Comparison of ENCODE assay signal across 28 mouse cellular contexts in genomic region chr2:150997618-150998017, GRCm38 (mm10). TPM values are rescaled to one million over a fixed set of nuclear protein-coding genes. Genes with fewer than 3 reads are reported as not detected.
A peak's percentile ranks its signal among the peaks of the same experiment; 100 is the strongest.
DNase-seq lines count a peak whose midpoint lies in the region; ATAC-seq lines count a peak whose summit lies in the region.
"Had no signal": no experiment of that assay in that cellular context is flagged by ENCODE, and none has a peak within 500 bp of the region (broad histone marks: within the 10 kb centered on the region; RNA-seq: fewer than 3 reads in every experiment).

No protein-coding gene starts in this region.

- no peak overlapping the region for H3K4me3 ChIP-seq in forebrain, embryonic 10.5 days
- no peak overlapping the region for H3K4me3 ChIP-seq in forebrain, embryonic 16.5 days (replicated peaks; ENCODE audit: low read length)
- no peak overlapping the region for H3K4me3 ChIP-seq in heart, embryonic 10.5 days
- H3K4me3 ChIP-seq in neural tube, embryonic 11.5 days (ENCODE audit: low read depth, low read length), result no peak overlapping the region
- no peak overlapping the region for H3K4me3 ChIP-seq in limb, embryonic 11.5 days (ENCODE audit: low read depth, low read length)
- H3K4me3 ChIP-seq: erythroblast, embryonic 14.5 days; limb, embryonic 12.5 days; liver, embryonic 12.5 days; midbrain, embryonic 12.5 days; neural tube, embryonic 15.5 days had no signal

- intact Hi-C loops in heart, postnatal 36 days (cut with DNase I), result no loop called here

- no peak overlapping the region for H3K9ac ChIP-seq in forebrain, embryonic 16.5 days (replicated peaks; ENCODE audit: low read depth, low read length)
- peak overlapping the region; percentile 18; the same call in 1 of the 2 replicates for H3K9ac ChIP-seq in neural tube, embryonic 11.5 days (ENCODE audit: low read length)
- H3K9ac ChIP-seq in limb, embryonic 11.5 days (ENCODE audit: low read length), result no peak overlapping the region
- H3K9ac ChIP-seq: hindbrain, embryonic 14.5 days; limb, embryonic 12.5 days; liver, embryonic 12.5 days; liver, postnatal 0 days; midbrain, embryonic 12.5 days; neural tube, embryonic 15.5 days had no signal

- 62% methylated on average over 5 of the region's 5 CpGs for WGBS in forebrain, embryonic 10.5 days
- 43% methylated on average over 5 of the region's 5 CpGs for WGBS in forebrain, embryonic 16.5 days
- 81% methylated on average over 5 of the region's 5 CpGs for WGBS in heart, embryonic 10.5 days
- WGBS in neural tube, embryonic 11.5 days, result 27% methylated on average over 5 of the region's 5 CpGs
- WGBS in limb, embryonic 11.5 days, result 63% methylated on average over 5 of the region's 5 CpGs

- DNase-seq in forebrain, embryonic 10.5 days (ENCODE audit: extremely low spot score, low spot score), result no peak
- DNase-seq in heart, embryonic 10.5 days (ENCODE audit: low spot score), result peak; percentile 56
- no peak for DNase-seq in heart, postnatal 36 days
- no peak for DNase-seq in neural tube, embryonic 11.5 days (ENCODE audit: low spot score)
- no peak for DNase-seq in neural tube, embryonic 10.5 days (ENCODE audit: extremely low spot score, low spot score)
- peak; percentile 19 for DNase-seq in limb, embryonic 11.5 days (ENCODE audit: low spot score)
- DNase-seq: adrenal gland, adult 2 months; adrenal gland, postnatal 36 days; cerebellum, adult 2 months; cerebellum, postnatal 14 days; gastrocnemius, postnatal 14 days; kidney, postnatal 14 days; layer of hippocampus, adult 9-11 months; liver, postnatal 0 days; lung, postnatal 36 days had no signal

- H3K4me1 ChIP-seq in forebrain, embryonic 10.5 days, result peaks cover 31% of the 10 kb centered on the region
- H3K4me1 ChIP-seq in forebrain, embryonic 16.5 days (replicated peaks; ENCODE audit: control insufficient read depth, insufficient read depth, low read length), result no peaks in the 10 kb centered on the region
- H3K4me1 ChIP-seq in heart, embryonic 10.5 days, result peaks cover 20% of the 10 kb centered on the region
- H3K4me1 ChIP-seq in neural tube, embryonic 11.5 days (ENCODE audit: control insufficient read depth, insufficient read depth, low read length), result peaks cover 21% of the 10 kb centered on the region
- H3K4me1 ChIP-seq in limb, embryonic 11.5 days (ENCODE audit: control insufficient read depth, insufficient read depth, low read length), result peaks cover 5% of the 10 kb centered on the region

- no peak overlapping the region for H3K4me2 ChIP-seq in forebrain, embryonic 16.5 days (ENCODE audit: low read length)
- no peak overlapping the region for H3K4me2 ChIP-seq in neural tube, embryonic 11.5 days (ENCODE audit: low read depth)
- H3K4me2 ChIP-seq in limb, embryonic 11.5 days (ENCODE audit: low read depth, severe bottlenecking), result no peak overlapping the region
- H3K4me2 ChIP-seq: heart, embryonic 11.5 days; hindbrain, embryonic 14.5 days; limb, embryonic 12.5 days; liver, embryonic 12.5 days; midbrain, embryonic 12.5 days; neural tube, embryonic 15.5 days had no signal

- ATAC-seq in forebrain, embryonic 16.5 days, result no peak
- no peak for ATAC-seq in neural tube, embryonic 11.5 days (ENCODE audit: insufficient read depth, low FRiP score, low TSS enrichment)
- ATAC-seq in limb, embryonic 11.5 days (ENCODE audit: insufficient number of reproducible peaks, low FRiP score, low TSS enrichment, low read depth), result no peak
- ATAC-seq: activated CD4-positive, CD25-positive, alpha-beta regulatory T cell, adult 4 months; forebrain, embryonic 14.5 days; intestine, postnatal 0 days; liver, embryonic 12.5 days; liver, postnatal 0 days had no signal

- H3K9me3 ChIP-seq in forebrain, embryonic 10.5 days, result no peaks in the 10 kb centered on the region
- no peaks in the 10 kb centered on the region for H3K9me3 ChIP-seq in forebrain, embryonic 16.5 days (ENCODE audit: control insufficient read depth, low read length)
- no peaks in the 10 kb centered on the region for H3K9me3 ChIP-seq in heart, embryonic 10.5 days
- H3K9me3 ChIP-seq in neural tube, embryonic 11.5 days (ENCODE audit: control insufficient read depth, low read length), result no peaks in the 10 kb centered on the region
- no peaks in the 10 kb centered on the region for H3K9me3 ChIP-seq in limb, embryonic 11.5 days (ENCODE audit: control insufficient read depth, low read length)
- H3K9me3 ChIP-seq: limb, embryonic 12.5 days; liver, embryonic 12.5 days; midbrain, embryonic 12.5 days; neural tube, embryonic 15.5 days had no signal

- peak overlapping the region; percentile 42 for H3K27ac ChIP-seq in forebrain, embryonic 10.5 days
- H3K27ac ChIP-seq in forebrain, embryonic 16.5 days (ENCODE audit: low read length), result no peak overlapping the region
- H3K27ac ChIP-seq in heart, embryonic 10.5 days, result peak overlapping the region; percentile 31; the same call in 1 of the 2 replicates
- H3K27ac ChIP-seq in neural tube, embryonic 11.5 days (ENCODE audit: low read depth, low read length), result 0 out of 2 replicates have a peak overlapping the region, but pooled peaks have one; percentile 20
- no peak overlapping the region for H3K27ac ChIP-seq in limb, embryonic 11.5 days (replicated peaks; ENCODE audit: low read depth, low read length)
- H3K27ac ChIP-seq: hindbrain, embryonic 14.5 days; limb, embryonic 12.5 days; liver, embryonic 12.5 days; midbrain, embryonic 12.5 days; neural tube, embryonic 15.5 days; stomach, postnatal 0 days had no signal

- peaks cover 10% of the 10 kb centered on the region for H3K36me3 ChIP-seq in forebrain, embryonic 10.5 days (replicated peaks)
- H3K36me3 ChIP-seq in forebrain, embryonic 16.5 days (ENCODE audit: control insufficient read depth, insufficient read depth), result no peaks in the 10 kb centered on the region
- H3K36me3 ChIP-seq in heart, embryonic 10.5 days, result no peaks in the 10 kb centered on the region
- no peaks in the 10 kb centered on the region for H3K36me3 ChIP-seq in neural tube, embryonic 11.5 days (ENCODE audit: control insufficient read depth, insufficient read depth, low read length)
- H3K36me3 ChIP-seq in limb, embryonic 11.5 days (ENCODE audit: control insufficient read depth, insufficient read depth, low read length), result no peaks in the 10 kb centered on the region
- H3K36me3 ChIP-seq: limb, embryonic 12.5 days; midbrain, embryonic 12.5 days; neural tube, embryonic 15.5 days had no signal

- H3K27me3 ChIP-seq in forebrain, embryonic 10.5 days (ENCODE audit: poor library complexity, severe bottlenecking), result no peaks in the 10 kb centered on the region
- H3K27me3 ChIP-seq in forebrain, embryonic 16.5 days (replicated peaks; ENCODE audit: control insufficient read depth, insufficient read depth, low read length), result no peaks in the 10 kb centered on the region
- H3K27me3 ChIP-seq in heart, embryonic 10.5 days (ENCODE audit: insufficient read depth, poor library complexity, severe bottlenecking), result no peaks in the 10 kb centered on the region
- no peaks in the 10 kb centered on the region for H3K27me3 ChIP-seq in neural tube, embryonic 11.5 days (ENCODE audit: control insufficient read depth, insufficient read depth, low read length)
- H3K27me3 ChIP-seq in limb, embryonic 11.5 days (ENCODE audit: control insufficient read depth, insufficient read depth, low read length), result no peaks in the 10 kb centered on the region
- H3K27me3 ChIP-seq: CH12.LX; limb, embryonic 12.5 days; liver, embryonic 12.5 days; midbrain, embryonic 12.5 days; neural tube, embryonic 15.5 days had no signal

RNA-seq across cellular contexts. Expression of gene Ninl, which starts 41.6 kb away (rescaled TPM):
- 25.7 and 28.5 TPM in 2 replicates for polyA plus RNA-seq in forebrain, embryonic 10.5 days (2016; fragmentation: Nextera tagmentation; extraction: Ambion mirVana)
- polyA plus RNA-seq in forebrain, embryonic 16.5 days (2015; fragmentation: Nextera tagmentation; extraction: Ambion mirVana), result 12.0 and 12.8 TPM in 2 replicates
- 10.3 and 10.9 TPM in 2 replicates for polyA plus RNA-seq in heart, embryonic 10.5 days (2016; fragmentation: Nextera tagmentation; extraction: Ambion mirVana)
- total RNA-seq in heart, postnatal 36 days (2021), result 1 to 10 TPM; 1.4 to 1.7 TPM
- 12.2 and 14.2 TPM in 2 replicates for polyA plus RNA-seq in neural tube, embryonic 11.5 days (2014; fragmentation: Nextera tagmentation; extraction: Ambion mirVana)
- polyA plus RNA-seq in limb, embryonic 11.5 days (2014; fragmentation: Nextera tagmentation; extraction: Ambion mirVana), result 11.5 and 13.6 TPM in 2 replicates
- polyA plus RNA-seq: activated CD4-positive, CD25-positive, alpha-beta regulatory T cell, adult 4 months had no signal

RNA-seq across cellular contexts. Expression of gene Nanp, which starts 41.6 kb away (rescaled TPM):
- polyA plus RNA-seq in forebrain, embryonic 10.5 days (2016; fragmentation: Nextera tagmentation; extraction: Ambion mirVana), result 55.2 and 63.9 TPM in 2 replicates
- 28.3 and 35.4 TPM in 2 replicates for polyA plus RNA-seq in forebrain, embryonic 16.5 days (2015; fragmentation: Nextera tagmentation; extraction: Ambion mirVana)
- 33.2 and 39.9 TPM in 2 replicates for polyA plus RNA-seq in heart, embryonic 10.5 days (2016; fragmentation: Nextera tagmentation; extraction: Ambion mirVana)
- 1 to 10 TPM; 1.6 to 2.3 TPM for total RNA-seq in heart, postnatal 36 days (2021)
- 42.4 and 43.9 TPM in 2 replicates for polyA plus RNA-seq in neural tube, embryonic 11.5 days (2014; fragmentation: Nextera tagmentation; extraction: Ambion mirVana)
- 50.1 and 53.5 TPM in 2 replicates for polyA plus RNA-seq in limb, embryonic 11.5 days (2014; fragmentation: Nextera tagmentation; extraction: Ambion mirVana)

Comparison
In these comparisons a context has a peak if more than half of its experiments do, and no peak if none do; other contexts are left out.
1. DNase-seq: peak in heart, embryonic 10.5 days (single experiment) and limb, embryonic 11.5 days (single experiment); none in forebrain, embryonic 10.5 days (single experiment), heart, postnatal 36 days (0 of 2), neural tube, embryonic 11.5 days (single experiment) and neural tube, embryonic 10.5 days (single experiment).
2. H3K27ac ChIP-seq: peak in forebrain, embryonic 10.5 days (single experiment), heart, embryonic 10.5 days (single experiment) and neural tube, embryonic 11.5 days (single experiment); none in forebrain, embryonic 16.5 days (single experiment) and limb, embryonic 11.5 days (single experiment).